Mouse (Mus musculus) erythroblast, embryonic 14.5 days (primary cell): Measurements from ENCODE around the gene Muc5ac. TPM values are rescaled to one million over a fixed set of nuclear protein-coding genes. Genes with fewer than 3 reads are reported as not detected.

ENCODE experiments used
- H3K27me3 ChIP-seq: 2 replicates; pipeline ENCODE4 v1.6.1; 2012; ENCODE audit warnings: inconsistent platforms; ENCODE audit not compliant: control insufficient read depth
- H3K36me3 ChIP-seq: 2 replicates; pipeline ENCODE4 v1.6.1; 2012; ENCODE audit warnings: mild to moderate bottlenecking, inconsistent platforms; ENCODE audit not compliant: control insufficient read depth
- H3K4me1 ChIP-seq: 2 replicates; pipeline ENCODE4 v1.6.1; 2012; ENCODE audit warnings: inconsistent platforms; ENCODE audit not compliant: control insufficient read depth
- H3K4me3 ChIP-seq: replicated peaks from 2 replicates; pipeline ENCODE3; 2012; ENCODE audit warnings: moderate library complexity, mild to moderate bottlenecking, inconsistent platforms
- H3K9me3 ChIP-seq: 2 replicates; pipeline ENCODE4 v1.6.1; 2012; ENCODE audit warnings: low read length, inconsistent platforms, mixed read lengths; ENCODE audit not compliant: control insufficient read depth
- GATA1 ChIP-seq: IDR thresholded peaks from 2 replicates; pipeline ENCODE4 v1.6.1; 2012; ENCODE audit warnings: low read length, inconsistent platforms, mixed read lengths
- TAL1 ChIP-seq: IDR thresholded peaks from 3 replicates; pipeline ENCODE4 v1.6.1; 2012; ENCODE audit warnings: low read length, inconsistent platforms, mixed read lengths
- polyA plus RNA-seq: library from polyadenylated mRNA; stranded (reverse); fragments of >175 nt; gene quantifications from 2 replicates; pipeline ENCODE4 v1.2.3, GENCODE M21; 2012

The Muc5ac gene
- under 0.01 TPM in 1 of 2 replicates, not detected in the other for polyA plus RNA-seq

DNA sequence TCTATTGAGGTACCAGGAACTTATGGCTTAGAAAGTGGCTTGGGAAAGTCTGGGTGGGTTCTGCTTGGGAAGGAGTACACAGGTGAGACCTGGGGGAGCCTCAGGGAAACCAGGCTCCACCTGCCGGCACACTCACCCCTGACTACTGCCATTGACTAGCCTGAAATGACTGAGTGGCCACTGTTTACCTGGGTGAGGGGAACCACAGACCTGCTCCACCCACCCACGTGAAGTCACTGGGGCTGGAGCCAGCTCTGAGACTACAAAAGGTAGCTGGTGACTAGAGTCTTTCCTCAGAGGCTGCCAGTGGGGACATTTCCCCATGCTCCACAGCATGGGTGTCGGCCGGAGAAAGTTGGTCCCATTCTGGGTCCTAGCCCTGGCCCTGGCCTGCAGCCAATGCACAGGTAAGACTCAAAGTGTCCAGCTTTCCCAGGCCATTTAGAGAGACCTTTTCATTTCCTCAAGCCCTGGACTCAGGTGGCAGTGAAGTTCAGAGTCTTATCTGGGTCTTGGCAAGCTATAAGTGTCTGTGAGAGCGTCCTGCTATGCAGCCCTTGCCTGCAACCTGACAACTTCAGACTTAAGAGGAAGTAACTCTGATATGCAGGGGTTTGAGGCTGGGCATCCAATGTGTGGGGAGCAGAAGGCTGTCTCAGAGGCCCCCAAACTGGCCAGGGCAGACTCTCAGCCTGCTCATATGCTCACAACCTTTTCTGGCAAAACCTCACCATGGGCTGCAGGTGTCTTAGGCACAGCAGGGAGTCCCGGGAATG, at the start of gene Muc5ac:
Muc5ac (plus strand) TSS at position 296 of the 776 bp plus-strand sequence.
- Histone ChIP-seq H3K4me3 (no peak within 1 kb of the TSS), H3K27me3 (peaks cover 65% of the 10 kb centered on the region), H3K4me1 (no peaks in the 10 kb centered on the region), H3K9me3 (no peaks in the 10 kb centered on the region), H3K36me3 (no peaks in the 10 kb centered on the region)
- TF ChIP-seq TAL1 (no peak), GATA1 (no peak)

DNA sequence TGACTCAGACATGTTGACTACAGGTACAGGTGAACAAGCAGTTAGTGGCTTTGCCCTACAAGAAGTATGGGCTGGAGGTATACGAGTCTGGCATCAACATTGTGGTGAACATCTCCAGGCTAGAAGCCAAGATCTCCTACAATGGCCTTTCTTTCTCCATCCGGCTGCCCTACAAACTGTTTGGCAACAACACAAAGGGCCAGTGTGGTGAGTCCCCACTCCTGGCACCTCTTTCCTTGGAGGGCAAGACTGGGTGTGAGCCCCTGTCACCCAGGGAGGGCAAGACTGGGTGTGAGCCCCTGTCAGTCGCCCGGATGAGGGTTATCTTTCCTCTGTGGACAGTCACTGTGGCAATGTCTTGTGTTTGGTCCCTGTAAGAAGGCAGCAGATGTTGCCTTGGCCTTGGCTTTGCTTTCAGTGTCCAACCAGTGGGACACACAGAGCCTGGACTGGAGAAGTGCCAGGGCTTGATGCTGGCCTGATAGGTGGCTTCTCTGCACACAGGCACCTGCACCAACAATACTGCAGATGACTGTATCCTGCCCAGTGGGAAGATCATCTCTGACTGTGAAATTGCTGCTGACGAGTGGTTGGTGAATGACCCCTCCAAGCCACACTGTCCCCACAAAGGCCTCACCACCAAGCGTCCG, 41.2 kb upstream of the Muc5ac start:
- Histone ChIP-seq H3K27me3 (peaks cover 3% of the 10 kb centered on the region), H3K4me3 (no peak overlapping the region), H3K36me3 (no peaks in the 10 kb centered on the region), H3K9me3 (no peaks in the 10 kb centered on the region), H3K4me1 (no peaks in the 10 kb centered on the region)
- no peak for TF ChIP-seq TAL1
- TF ChIP-seq GATA1: no peak

DNA sequence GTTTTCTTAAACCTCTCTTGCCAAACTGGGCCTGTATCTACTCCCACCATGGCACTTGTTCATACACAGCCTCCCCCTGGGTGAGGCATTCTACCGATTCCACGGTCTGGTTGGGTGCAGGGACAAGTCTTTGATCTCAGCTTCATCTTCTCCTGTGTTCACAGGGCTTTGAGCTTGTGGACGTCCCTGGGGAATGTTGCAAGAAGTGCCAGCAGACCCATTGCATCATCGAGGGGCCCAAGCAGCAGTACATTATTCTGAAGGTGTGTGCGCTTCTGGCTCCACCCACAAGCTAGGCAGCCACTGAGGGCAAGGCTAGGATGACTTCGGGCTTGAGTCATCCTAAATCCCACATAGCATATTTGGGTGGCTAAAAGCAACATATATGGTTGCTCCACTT, 36.3 kb upstream of the Muc5ac start:
- Histone ChIP-seq H3K36me3 (no peaks in the 10 kb centered on the region), H3K27me3 (peaks cover 13% of the 10 kb centered on the region), H3K4me1 (no peaks in the 10 kb centered on the region; the same call in none of the 2 replicates), H3K4me3 (no peak overlapping the region), H3K9me3 (no peaks in the 10 kb centered on the region)
- TF ChIP-seq GATA1: no peak
- no peak for TF ChIP-seq TAL1

DNA sequence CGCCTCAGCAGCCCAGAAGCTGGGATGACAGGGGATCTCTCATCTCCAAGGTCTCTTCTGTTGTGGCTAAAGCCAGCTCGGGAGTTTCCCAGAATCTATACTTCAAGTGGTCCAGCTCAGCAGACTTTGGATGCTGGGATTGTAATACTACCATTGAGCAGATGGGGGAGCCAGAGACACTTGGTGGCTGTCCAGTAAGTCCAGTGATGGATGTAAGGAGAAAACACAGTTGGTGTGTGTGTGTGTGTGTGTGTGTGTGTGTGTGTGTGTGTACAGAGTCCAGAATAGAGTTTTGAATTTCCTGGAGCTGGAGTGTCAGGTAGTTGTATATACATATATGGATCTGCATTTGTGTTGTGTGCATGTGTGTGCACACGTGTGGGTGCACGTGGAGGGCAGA, 32.9 kb upstream of the Muc5ac start:
- Histone ChIP-seq H3K4me3 (no peak overlapping the region), H3K4me1 (peaks cover 12% of the 10 kb centered on the region), H3K27me3 (peaks cover 36% of the 10 kb centered on the region), H3K9me3 (no peaks in the 10 kb centered on the region), H3K36me3 (no peaks in the 10 kb centered on the region)
- TF ChIP-seq GATA1 (no peak), TAL1 (no peak)

DNA sequence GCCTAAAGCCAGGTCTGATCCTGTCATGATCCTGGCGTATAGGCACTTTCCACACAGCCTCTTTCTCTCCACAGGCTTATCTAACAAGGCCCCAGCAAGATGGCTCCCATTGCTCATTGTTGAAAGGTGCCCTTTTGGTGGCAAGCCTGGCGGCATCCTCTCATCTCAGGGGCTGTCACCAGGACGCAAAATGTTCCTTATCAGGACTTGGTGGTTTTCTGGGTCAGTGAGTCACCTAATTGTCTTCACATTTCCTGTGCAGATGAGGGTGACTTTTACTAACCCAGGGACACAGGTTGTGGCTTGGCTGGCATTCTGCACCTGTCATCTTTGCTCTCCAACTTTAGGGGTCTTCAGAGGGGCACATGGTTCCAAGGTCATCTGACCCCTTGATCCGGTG, 30.5 kb upstream of the Muc5ac start:
- no peak for TF ChIP-seq TAL1
- TF ChIP-seq GATA1: no peak
- no peak overlapping the region for H3K4me3 ChIP-seq
- H3K9me3 ChIP-seq: no peaks in the 10 kb centered on the region
- no peaks in the 10 kb centered on the region for H3K36me3 ChIP-seq
- peaks cover 12% of the 10 kb centered on the region for H3K4me1 ChIP-seq
- peaks cover 59% of the 10 kb centered on the region for H3K27me3 ChIP-seq

DNA sequence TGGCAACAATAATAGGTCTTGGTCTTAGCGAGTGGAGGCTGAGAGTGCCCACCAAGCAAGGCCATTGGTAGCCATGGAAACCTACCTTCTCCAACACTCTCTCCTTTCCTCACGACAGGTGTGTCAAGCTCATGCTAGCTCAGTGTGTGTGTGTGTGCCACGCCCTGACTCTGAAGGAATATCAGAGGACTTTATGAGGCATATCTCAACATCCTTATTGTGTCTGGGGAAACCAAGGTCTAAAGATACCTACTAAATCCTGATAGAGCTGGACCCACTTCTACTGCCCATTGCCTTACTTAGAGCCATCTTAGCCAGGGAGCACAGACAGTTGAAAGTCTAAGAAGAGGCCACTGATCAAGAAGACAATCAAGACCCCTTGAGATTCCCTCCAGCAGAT, 18.3 kb upstream of the Muc5ac start:
- Histone ChIP-seq H3K4me1 (peaks cover 91% of the 10 kb centered on the region), H3K36me3 (peaks cover 4% of the 10 kb centered on the region), H3K4me3 (peak overlapping the region; percentile 52), H3K9me3 (peaks cover 3% of the 10 kb centered on the region; the same call in 1 of the 2 replicates), H3K27me3 (peaks cover 10% of the 10 kb centered on the region)
- TF ChIP-seq GATA1 (no peak), TAL1 (no peak)

DNA sequence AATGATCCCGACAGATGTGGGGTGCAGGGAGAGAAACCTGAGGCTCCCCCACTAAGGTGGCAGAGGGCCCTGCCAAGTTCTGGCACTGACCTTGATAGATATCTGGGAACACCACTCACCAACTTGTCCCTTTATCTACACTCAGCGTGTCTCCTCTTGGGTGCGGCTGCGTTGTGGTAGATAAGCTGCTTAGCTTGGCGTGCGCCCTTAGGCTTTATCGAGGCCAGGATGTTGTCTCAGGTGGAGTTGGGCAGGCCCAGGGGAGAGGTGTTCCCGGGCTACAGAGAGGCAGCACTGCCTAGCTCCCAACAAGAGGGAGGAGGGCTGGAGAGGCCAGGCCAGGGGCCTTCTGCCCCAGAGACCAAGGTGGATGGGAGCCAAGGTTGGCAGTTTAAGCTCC, 17.8 kb upstream of the Muc5ac start:
- Histone ChIP-seq H3K27me3 (peaks cover 7% of the 10 kb centered on the region), H3K4me3 (peak overlapping the region; percentile 52), H3K9me3 (peaks cover 3% of the 10 kb centered on the region; the same call in 1 of the 2 replicates), H3K36me3 (peaks cover 4% of the 10 kb centered on the region), H3K4me1 (peaks cover 91% of the 10 kb centered on the region)
- TF ChIP-seq TAL1 (peak; percentile 98), GATA1 (peak; percentile 97)

DNA sequence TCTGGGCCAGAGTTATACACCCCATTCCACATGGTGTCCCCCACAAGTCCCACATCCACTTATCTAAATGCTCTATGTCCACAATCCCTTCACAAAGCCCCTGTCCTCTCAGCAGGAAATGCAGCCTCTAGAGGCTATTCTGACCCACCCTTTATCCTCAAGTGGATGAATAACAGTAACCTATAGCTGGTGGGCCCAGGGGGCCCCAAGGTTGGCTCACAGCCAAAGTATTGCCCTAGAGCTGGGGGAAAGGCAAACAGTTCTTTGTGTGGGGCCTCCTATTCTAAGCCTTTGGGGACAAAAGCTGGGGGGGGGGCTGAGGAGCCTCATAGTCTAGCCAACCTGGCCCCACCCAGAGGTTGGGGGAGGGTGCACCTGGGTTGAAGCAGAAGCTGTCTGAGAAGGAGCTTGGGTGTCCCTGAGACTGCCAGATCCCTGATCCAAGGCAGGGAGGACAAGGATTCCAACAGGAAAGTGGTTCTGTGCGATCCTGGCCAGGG, 16.7 kb upstream of the Muc5ac start:
- peaks cover 85% of the 10 kb centered on the region for H3K4me1 ChIP-seq
- H3K36me3 ChIP-seq: peaks cover 4% of the 10 kb centered on the region
- TF ChIP-seq TAL1 (no peak), GATA1 (no peak)
- peaks cover 13% of the 10 kb centered on the region for H3K9me3 ChIP-seq
- peak overlapping the region; percentile 52 for H3K4me3 ChIP-seq
- H3K27me3 ChIP-seq: peaks cover 13% of the 10 kb centered on the region

DNA sequence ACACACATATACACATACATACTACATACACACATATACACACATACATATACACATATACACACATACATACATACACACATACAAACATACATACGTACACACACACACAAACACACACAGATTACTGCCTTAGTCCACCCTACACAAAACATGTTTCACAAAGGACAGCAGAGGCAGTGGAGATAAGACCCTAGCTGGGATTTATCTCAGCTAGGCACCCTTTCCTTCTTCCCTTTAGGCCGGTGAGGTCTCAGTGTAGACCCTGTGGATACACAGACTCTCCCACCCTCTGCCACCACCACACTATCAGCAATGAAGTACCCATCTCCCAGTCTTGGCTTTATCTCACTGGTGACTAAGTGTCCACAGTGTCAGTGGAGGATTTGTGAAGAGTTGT, 13.9 kb upstream of the Muc5ac start:
- peaks cover 2% of the 10 kb centered on the region for H3K36me3 ChIP-seq
- H3K27me3 ChIP-seq: peaks cover 40% of the 10 kb centered on the region
- H3K9me3 ChIP-seq: peaks cover 10% of the 10 kb centered on the region
- H3K4me1 ChIP-seq: peaks cover 65% of the 10 kb centered on the region
- H3K4me3 ChIP-seq: no peak overlapping the region
- TF ChIP-seq GATA1: no peak
- no peak for TF ChIP-seq TAL1
